Mouse (Mus musculus): ENCODE measurements at regions not wholly inside any gene's neighbourhood (a gene's known extent, or its start where the extent isn't known, plus 50 kb on each side); places are given as distances from the start of the nearest gene placed in this dataset.

GRCm38 (mm10) chr16:73379056-73379455 is 1032.6 kb downstream of the Robo2 start:
- no peak for TF ChIP-seq CTCF (IDR thresholded peaks at IDR 0.05; ENCODE audit: extremely low read depth, insufficient read depth, low read length)
- TF ChIP-seq POLR2A (IDR thresholded peaks at IDR 0.05; ENCODE audit: extremely low read depth, insufficient read depth, low read length) = no peak

All from cortical plate, adult 2 months (tissue).